Mouse (Mus musculus) bone marrow, adult 2 months (tissue): ENCODE measurements around the gene Hcn1.

Experiments
- CTCF ChIP-seq: fragments of 200-500 bp; IDR thresholded peaks from 2 replicates; pipeline ENCODE4 v1.5.1; 2011; ENCODE audit warnings: low read length, control low read depth; ENCODE audit not compliant: control insufficient read depth, insufficient read depth
- POLR2A ChIP-seq: fragments of 200-500 bp; IDR thresholded peaks from 2 replicates; pipeline ENCODE4 v1.6.1; 2011; ENCODE audit warnings: low read depth, mild to moderate bottlenecking, control low read depth, low read length, borderline replicate concordance; ENCODE audit not compliant: control insufficient read depth

GRCm38 (mm10) chr13:117619544-117619943 is 17.4 kb downstream of the Hcn1 start:
- TF ChIP-seq CTCF, result no peak
- no peak for TF ChIP-seq POLR2A
